Mouse (Mus musculus) layer of hippocampus, adult 2 months (tissue): ENCODE measurements at regions not wholly inside any gene's neighbourhood (a gene's known extent, or its start where the extent isn't known, plus 50 kb on each side); places are given as distances from the start of the nearest gene placed in this dataset.
A peak's percentile ranks its signal among the peaks of the same experiment; 100 is the strongest.

Experiments used
- DNase-seq, 2 experiments: peaks; one replicate each; pipeline ENCODE4 v3.0.0; 2022; ENCODE audit warnings: low spot score in 2 of 2
- H3K27ac ChIP-seq: fragments of 200-600 bp; 2 replicates; pipeline ENCODE4 v1.8.1; 2022
- H3K4me3 ChIP-seq: fragments of 200-600 bp; 2 replicates; pipeline ENCODE4 v1.8.1; 2022; ENCODE audit warnings: mild to moderate bottlenecking
- CTCF ChIP-seq: fragments of 200-600 bp; conservative IDR thresholded peaks from 2 replicates; pipeline ENCODE4 v1.8.1; 2022; ENCODE audit warnings: antibody characterized with exemption, mild to moderate bottlenecking, moderate library complexity

DNA sequence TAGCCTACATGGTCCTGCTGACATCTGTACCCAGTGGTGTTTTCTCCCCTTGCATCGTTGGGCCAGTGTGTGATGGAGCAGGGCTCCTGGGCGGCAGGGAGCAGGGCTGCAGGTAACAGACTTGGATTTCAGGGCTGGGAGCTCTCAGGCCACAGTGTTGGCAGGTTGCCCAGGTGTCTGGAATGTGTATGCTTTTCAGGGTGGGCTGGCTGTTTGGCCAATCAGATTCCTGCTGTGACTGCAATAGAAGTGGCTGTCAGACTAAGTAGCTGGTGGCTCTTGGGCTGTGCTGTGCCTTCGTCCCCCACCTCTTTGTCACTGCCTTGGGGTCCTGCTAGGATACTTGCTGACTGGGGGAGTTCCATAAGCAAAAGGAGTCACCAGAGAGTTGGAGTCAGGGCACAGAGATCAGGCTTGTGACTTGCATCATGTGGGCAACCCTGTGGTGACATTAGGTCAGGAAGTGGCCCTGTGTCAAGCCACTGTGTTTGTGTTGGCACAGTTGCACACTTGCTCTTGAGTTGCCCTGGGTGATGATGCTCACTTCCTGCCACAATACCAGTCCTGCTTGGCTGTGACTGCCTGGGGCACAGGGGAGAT lies 183.1 kb downstream of the Fgf9 start:
- no peak overlapping the region for H3K27ac ChIP-seq
- no peak overlapping the region for H3K4me3 ChIP-seq
- no peak for TF ChIP-seq CTCF
- no peak for DNase-seq

GRCm38 (mm10) chr14:58225869-58226268 lies 155.5 kb downstream of the Fgf9 start:
- peak; percentile 51 for TF ChIP-seq CTCF
- no peak for DNase-seq
- Histone ChIP-seq H3K27ac (no peak overlapping the region), H3K4me3 (no peak overlapping the region)

GRCm38 (mm10) chr14:58224419-58224818 lies 154.1 kb downstream of the Fgf9 start:
- no peak for DNase-seq
- no peak for TF ChIP-seq CTCF
- no peak overlapping the region for H3K4me3 ChIP-seq
- H3K27ac ChIP-seq = no peak overlapping the region

- H3K4me3 ChIP-seq = no peak overlapping the region
- no peak for TF ChIP-seq CTCF
- DNase-seq = no peak
- H3K27ac ChIP-seq = no peak overlapping the region
These were observed 138.1 kb downstream of the Fgf9 start for GRCm38 (mm10) chr14:58208401-58208800.

DNA sequence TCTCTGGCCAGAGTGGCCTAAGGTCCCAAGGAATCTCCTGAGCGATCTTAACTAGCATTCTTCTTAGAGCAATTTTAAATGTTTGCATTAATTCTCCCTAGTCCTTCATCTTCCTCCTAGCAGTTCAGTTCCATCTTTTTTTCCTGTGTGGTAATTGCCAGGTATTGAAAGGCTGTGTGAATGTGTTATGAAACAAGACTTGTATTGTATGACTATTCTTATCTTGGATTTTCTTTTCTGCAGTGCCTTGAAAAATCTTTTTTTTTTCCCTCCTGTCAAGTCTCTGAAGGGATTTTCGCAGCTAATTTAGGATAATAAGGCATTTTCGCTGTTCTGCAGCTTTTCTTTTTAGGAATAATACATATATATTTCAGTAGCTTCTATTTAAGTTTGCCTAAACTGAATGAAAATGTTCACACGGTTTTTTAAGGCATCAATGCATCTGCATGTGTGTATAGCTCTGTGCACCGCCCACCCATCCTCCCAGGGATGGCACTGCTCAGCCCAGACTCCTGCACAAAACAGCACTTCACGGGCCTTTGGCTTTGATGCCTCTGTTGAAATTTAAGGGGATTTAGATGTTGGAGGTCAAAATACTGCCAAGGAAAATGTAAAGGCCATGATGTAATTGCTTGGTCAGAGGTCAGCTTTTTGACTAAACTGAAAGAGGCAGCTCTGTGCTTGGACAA lies 132.4 kb downstream of the Fgf9 start:
- no peak for TF ChIP-seq CTCF
- Histone ChIP-seq H3K27ac (no peak overlapping the region), H3K4me3 (no peak overlapping the region)
- no peak for DNase-seq

DNA sequence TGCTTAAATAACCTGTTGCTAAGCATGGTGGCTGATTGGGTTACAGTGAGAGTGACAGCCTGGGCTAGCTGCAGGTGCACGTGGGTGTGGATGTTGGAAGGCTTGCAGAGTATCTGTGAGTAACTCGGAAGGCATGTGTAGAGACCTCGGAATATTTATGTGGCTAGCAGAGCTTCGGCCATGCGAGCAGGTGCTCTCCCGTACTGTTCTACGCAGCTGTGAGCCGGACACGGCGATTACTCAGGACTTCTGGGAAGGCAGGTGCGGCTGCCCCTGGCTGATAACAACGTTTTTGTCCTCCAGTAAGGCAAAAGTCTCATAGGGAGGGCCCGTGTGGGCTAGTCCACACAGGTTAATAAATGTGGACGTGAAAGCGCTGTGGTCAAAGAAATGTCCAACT lies 119.6 kb downstream of the Fgf9 start:
- H3K27ac ChIP-seq = no peak overlapping the region
- no peak for DNase-seq
- no peak overlapping the region for H3K4me3 ChIP-seq
- TF ChIP-seq CTCF = no peak

DNA sequence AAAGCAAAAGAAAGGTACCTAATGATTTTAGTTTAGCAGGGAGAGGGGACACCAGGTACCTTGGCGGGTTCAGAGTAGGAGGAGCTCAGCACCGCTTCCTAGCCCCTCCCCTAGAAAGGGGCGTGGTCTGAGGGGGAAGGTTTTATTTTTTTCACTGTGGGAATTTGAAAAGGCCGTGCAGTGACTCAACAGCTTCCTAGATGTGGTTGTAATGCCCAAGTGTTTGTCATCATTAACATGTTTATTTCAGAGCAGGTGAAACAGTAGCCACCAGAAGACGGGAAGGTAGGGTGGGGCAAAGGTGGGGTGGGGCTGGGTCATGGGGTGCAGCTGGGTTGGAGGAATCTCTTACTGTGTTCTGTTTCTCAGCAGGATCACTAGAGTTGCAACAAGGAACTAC lies 112.5 kb downstream of the Fgf9 start:
- Histone ChIP-seq H3K27ac (no peak overlapping the region), H3K4me3 (no peak overlapping the region)
- no peak for TF ChIP-seq CTCF
- DNase-seq = no peak

DNA sequence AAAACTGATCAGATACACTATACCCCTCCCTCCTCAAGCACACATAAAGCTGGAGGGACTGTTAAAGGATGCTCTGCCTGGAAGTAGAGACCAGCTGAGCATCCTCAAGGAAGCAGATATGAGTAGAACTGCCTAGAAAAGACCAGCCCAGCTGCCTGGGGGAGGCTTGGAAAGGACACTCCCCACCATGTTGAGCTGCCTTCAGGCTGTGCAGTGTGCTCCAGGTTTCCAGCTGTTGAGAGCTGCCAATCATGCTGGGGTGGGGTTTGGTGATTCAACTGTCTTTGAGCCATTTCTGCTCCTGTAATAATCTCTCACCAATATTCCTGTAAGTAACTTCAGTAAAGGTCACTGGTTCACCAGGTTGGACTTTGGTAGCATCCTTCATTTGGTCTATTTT lies 110.4 kb downstream of the Fgf9 start:
- no peak for TF ChIP-seq CTCF
- Histone ChIP-seq H3K27ac (no peak overlapping the region), H3K4me3 (no peak overlapping the region)
- no peak for DNase-seq

- no peak overlapping the region for H3K27ac ChIP-seq
- H3K4me3 ChIP-seq = no peak overlapping the region
- TF ChIP-seq CTCF = no peak
- DNase-seq = no peak
These were observed 105.5 kb downstream of the Fgf9 start for GRCm38 (mm10) chr14:58175651-58176363.

GRCm38 (mm10) chr14:58174512-58174911 lies 104.2 kb downstream of the Fgf9 start:
- H3K27ac ChIP-seq = no peak overlapping the region
- H3K4me3 ChIP-seq = no peak overlapping the region
- DNase-seq = no peak
- TF ChIP-seq CTCF = no peak

DNA sequence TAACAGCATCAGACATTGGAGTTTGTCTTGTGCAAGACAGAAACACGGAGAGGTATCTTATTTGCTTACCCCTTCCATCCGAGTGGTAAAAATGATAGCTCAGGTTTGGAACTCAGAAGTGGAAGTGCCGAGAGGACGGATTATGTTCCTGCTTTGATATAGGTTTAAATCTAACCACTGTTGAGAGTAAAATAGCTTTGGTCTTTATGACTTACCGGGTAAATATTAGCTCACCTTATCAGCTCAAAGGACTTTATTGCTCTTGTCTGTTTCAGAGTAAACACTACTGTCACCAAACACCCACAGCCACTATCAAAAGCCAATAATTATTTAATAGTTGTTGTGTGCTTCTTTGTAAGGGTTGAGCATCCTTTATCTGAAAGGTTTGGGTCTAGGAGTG lies 98.6 kb downstream of the Fgf9 start:
- no peak for DNase-seq
- H3K27ac ChIP-seq = no peak overlapping the region
- no peak for TF ChIP-seq CTCF
- H3K4me3 ChIP-seq = no peak overlapping the region
